Mouse (Mus musculus): Measurements from ENCODE around the gene Il21r.

Il21r gene

GRCm38 (mm10) chr7:125603185-125603631 is at the start of gene Il21r:
TSS of gene Il21r (plus strand) at chr7:125603429.
- DNase-seq (ENCODE audit: low read depth, low spot score), result no peak

GRCm38 (mm10) chr7:125553653-125554428 is 49.4 kb upstream of the Il21r start:
- no peak for DNase-seq (ENCODE audit: low read depth, low spot score)

GRCm38 (mm10) chr7:125554456-125555114 is 48.6 kb upstream of the Il21r start:
- DNase-seq (ENCODE audit: low read depth, low spot score), result no peak

- no peak for DNase-seq (ENCODE audit: low read depth, low spot score)
Observed at GRCm38 (mm10) chr7:125555351-125555872, 47.8 kb upstream of the Il21r start.

GRCm38 (mm10) chr7:125556096-125556495 is 47.1 kb upstream of the Il21r start:
- DNase-seq (ENCODE audit: low read depth, low spot score), result no peak

- DNase-seq (ENCODE audit: low read depth, low spot score), result no peak
Observed at GRCm38 (mm10) chr7:125556865-125557264, 46.4 kb upstream of the Il21r start.

- no peak for DNase-seq (ENCODE audit: low read depth, low spot score)
Observed at GRCm38 (mm10) chr7:125558401-125558945, 44.8 kb upstream of the Il21r start.

GRCm38 (mm10) chr7:125558997-125559396 is 44.2 kb upstream of the Il21r start:
- DNase-seq (ENCODE audit: low read depth, low spot score), result no peak

- DNase-seq (ENCODE audit: low read depth, low spot score), result no peak
Observed at GRCm38 (mm10) chr7:125559537-125559936, 43.7 kb upstream of the Il21r start.

GRCm38 (mm10) chr7:125560146-125560785 is 43.0 kb upstream of the Il21r start:
- DNase-seq (ENCODE audit: low read depth, low spot score), result no peak

- DNase-seq (ENCODE audit: low read depth, low spot score), result no peak
Observed at GRCm38 (mm10) chr7:125561085-125561690, 42.0 kb upstream of the Il21r start.

- no peak for DNase-seq (ENCODE audit: low read depth, low spot score)
Observed at GRCm38 (mm10) chr7:125562413-125562812, 40.8 kb upstream of the Il21r start.

- no peak for DNase-seq (ENCODE audit: low read depth, low spot score)
Observed at GRCm38 (mm10) chr7:125563093-125563492, 40.1 kb upstream of the Il21r start.

- DNase-seq (ENCODE audit: low read depth, low spot score), result no peak
Observed at GRCm38 (mm10) chr7:125564316-125565024, 38.8 kb upstream of the Il21r start.

- peak; percentile 41 for DNase-seq (ENCODE audit: low read depth, low spot score)
Observed at GRCm38 (mm10) chr7:125565516-125566285, 37.5 kb upstream of the Il21r start.

GRCm38 (mm10) chr7:125566420-125566819 is 36.8 kb upstream of the Il21r start:
- DNase-seq (ENCODE audit: low read depth, low spot score), result no peak

GRCm38 (mm10) chr7:125568888-125569287 is 34.3 kb upstream of the Il21r start:
- no peak for DNase-seq (ENCODE audit: low read depth, low spot score)

GRCm38 (mm10) chr7:125571891-125572290 is 31.3 kb upstream of the Il21r start:
- DNase-seq (ENCODE audit: low read depth, low spot score), result no peak

- no peak for DNase-seq (ENCODE audit: low read depth, low spot score)
Observed at GRCm38 (mm10) chr7:125572737-125573136, 30.5 kb upstream of the Il21r start.

- DNase-seq (ENCODE audit: low read depth, low spot score), result no peak
Observed at GRCm38 (mm10) chr7:125573849-125574248, 29.4 kb upstream of the Il21r start.
